Mouse (Mus musculus) megakaryocyte, adult 5-6 weeks (primary cell): ENCODE measurements around the gene Csrp1. TPM values are rescaled to one million over a fixed set of nuclear protein-coding genes. Genes with fewer than 3 reads are reported as not detected.

Source experiments
- ATAC-seq: 2 replicates; pipeline ENCODE4 v1.8.0; 2016; ENCODE audit warnings: mild to moderate bottlenecking, inconsistent platforms; ENCODE audit not compliant: poor library complexity, severe bottlenecking
- total RNA-seq, 2 experiments: library from RNA; stranded (forward) in 1 of 2; stranded (reverse) in 1 of 2; fragments of 153-499, 151-499 nt in 1 of 2; fragments of 221-1000, 200-1000 nt in 1 of 2; gene quantifications; 2 replicates each; pipeline versions ENCODE4 v1.2.3 to v1.2.4; 2015 to 2017

The Csrp1 gene
- total RNA-seq, 2 experiments from 2014 or later = 86.2 to 99.9 TPM

GRCm38 (mm10) chr1:135730296-135730695 is 10.4 kb downstream of the Csrp1 start:
- no peak for ATAC-seq

- no peak for ATAC-seq
Measured at GRCm38 (mm10) chr1:135731393-135731792, 11.5 kb downstream of the Csrp1 start.

GRCm38 (mm10) chr1:135731897-135732684 is 12.2 kb downstream of the Csrp1 start:
- no peak for ATAC-seq

GRCm38 (mm10) chr1:135734225-135734937 is 14.5 kb downstream of the Csrp1 start:
- no peak for ATAC-seq

- ATAC-seq = no peak
Measured at GRCm38 (mm10) chr1:135735460-135735859, 15.6 kb downstream of the Csrp1 start.

GRCm38 (mm10) chr1:135744987-135745386 is 25.1 kb downstream of the Csrp1 start:
- no peak for ATAC-seq

GRCm38 (mm10) chr1:135746248-135746647 is 26.4 kb downstream of the Csrp1 start:
- no peak for ATAC-seq

- ATAC-seq = peak; percentile 99
Measured at GRCm38 (mm10) chr1:135752737-135753348, 33.0 kb downstream of the Csrp1 start.

- ATAC-seq = no peak
Measured at GRCm38 (mm10) chr1:135755287-135755686, 35.4 kb downstream of the Csrp1 start.

GRCm38 (mm10) chr1:135755913-135756312 is 36.1 kb downstream of the Csrp1 start:
- no peak for ATAC-seq

- no peak for ATAC-seq
Measured at GRCm38 (mm10) chr1:135757287-135757686, 37.4 kb downstream of the Csrp1 start.

- no peak for ATAC-seq
Measured at GRCm38 (mm10) chr1:135759685-135760084, 39.8 kb downstream of the Csrp1 start.

- no peak for ATAC-seq
Measured at GRCm38 (mm10) chr1:135760216-135760615, 40.4 kb downstream of the Csrp1 start.

- ATAC-seq = no peak
Measured at GRCm38 (mm10) chr1:135761728-135762127, 41.9 kb downstream of the Csrp1 start.

- ATAC-seq = no peak
Measured at GRCm38 (mm10) chr1:135763503-135764205, 43.8 kb downstream of the Csrp1 start.

- ATAC-seq = no peak
Measured at GRCm38 (mm10) chr1:135764206-135764528, 44.3 kb downstream of the Csrp1 start.

GRCm38 (mm10) chr1:135765645-135766591 is 46.1 kb downstream of the Csrp1 start, which contains the start of gene Phlda3:
TSS of gene Phlda3 (plus strand) at chr1:135766119.
- ATAC-seq = peak; percentile 74

GRCm38 (mm10) chr1:135766592-135767306 is 46.9 kb downstream of the Csrp1 start:
- no peak for ATAC-seq

GRCm38 (mm10) chr1:135767324-135767890 is 47.5 kb downstream of the Csrp1 start:
- ATAC-seq = no peak
